Mouse (Mus musculus): ENCODE results near the gene Omg.

GRCm38 (mm10) chr11:79527015-79527738, 23.3 kb upstream of the Omg start:
- TF ChIP-seq CTCF (IDR thresholded peaks at IDR 0.05; ENCODE audit: borderline replicate concordance, insufficient read depth, low read depth, low read length), result no peak
- no peak for TF ChIP-seq POLR2A (IDR thresholded peaks at IDR 0.05; ENCODE audit: borderline replicate concordance, insufficient read depth, low read length)

All from cerebellum, adult 2 months (tissue).